Mouse (Mus musculus) cerebellum, adult 11-12 months (tissue): ENCODE results near the gene Noto.

Experiments
- DNase-seq: peaks from one replicate; pipeline ENCODE4 v3.0.0; 2022

Gene Noto

DNA sequence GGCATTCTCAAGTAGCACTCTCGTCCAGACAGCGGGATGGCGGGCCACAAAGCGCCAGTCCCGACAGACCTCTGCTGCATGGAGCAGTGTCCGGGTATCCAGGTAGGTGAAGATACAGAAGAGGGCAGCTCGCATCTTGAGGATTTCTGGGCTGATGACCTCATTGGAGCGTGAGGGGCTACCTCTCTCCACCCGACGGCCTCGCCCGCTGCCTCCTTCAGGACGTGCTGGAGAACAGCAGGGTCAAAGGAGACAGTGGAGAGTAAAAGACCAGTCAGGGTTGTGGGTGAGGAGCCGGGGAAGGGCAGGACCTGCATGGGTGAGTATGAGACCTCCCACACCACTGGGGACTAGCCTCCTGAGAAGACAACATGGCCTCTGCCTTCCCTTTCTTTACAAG is 54.7 kb downstream of the Noto start:
- no peak for DNase-seq
